Mouse (Mus musculus): ENCODE data around the gene Arhgap6. TPM values are rescaled to one million over a fixed set of nuclear protein-coding genes. Genes with fewer than 3 reads are reported as not detected.

Arhgap6 gene
- 11.1 and 12.1 TPM in 2 replicates for polyA plus RNA-seq (2015; fragmentation: Nextera tagmentation; extraction: Ambion mirVana)

- ATAC-seq = peak; percentile 81
- H3K27me3 ChIP-seq (replicated peaks; ENCODE audit: insufficient read depth, low read length) = no peaks in the 10 kb centered on the region
- H3K4me1 ChIP-seq (ENCODE audit: insufficient read depth, low read depth, low read length) = no peaks in the 10 kb centered on the region
- WGBS = 13% methylated on average over 41 of the region's 48 CpGs
- no peaks in the 10 kb centered on the region for H3K36me3 ChIP-seq (ENCODE audit: insufficient read depth, low read length)
- TF ChIP-seq CTCF (IDR thresholded peaks at IDR 0.05) = peak; percentile 20; the same call in 1 of the 2 replicates
- TF ChIP-seq EP300 (IDR thresholded peaks at IDR 0.05) = no peak
- DNase-seq (ENCODE audit: low spot score) = peak; percentile 52
- H3K27ac ChIP-seq (ENCODE audit: low read length) = no peak within 1 kb of the TSS
- H3K4me3 ChIP-seq (ENCODE audit: low read depth, low read length) = peak within 1 kb of the TSS; percentile 38
- H3K9ac ChIP-seq (replicated peaks; ENCODE audit: low read depth) = no peak within 1 kb of the TSS
- H3K4me2 ChIP-seq (replicated peaks; ENCODE audit: low read depth, low read length) = peak within 1 kb of the TSS; percentile 65
- no peaks in the 10 kb centered on the region for H3K9me3 ChIP-seq (ENCODE audit: low read length)
Observed at GRCm38 (mm10) chrX:168794974-168795858, at the start of gene Arhgap6. Gene Arhgap6 (plus strand): TSS chrX:168795099.

- H3K4me2 ChIP-seq (replicated peaks; ENCODE audit: low read depth, low read length) = no peak overlapping the region
- ATAC-seq (no peak), DNase-seq (ENCODE audit: low spot score) (no peak)
- 38% methylated on average over 2 of the region's 2 CpGs for WGBS
- no peak overlapping the region for H3K27ac ChIP-seq (ENCODE audit: low read length)
- H3K4me1 ChIP-seq (ENCODE audit: insufficient read depth, low read depth, low read length) = no peaks in the 10 kb centered on the region
- no peak overlapping the region for H3K9ac ChIP-seq (replicated peaks; ENCODE audit: low read depth)
- no peak overlapping the region for H3K4me3 ChIP-seq (ENCODE audit: low read depth, low read length)
- no peaks in the 10 kb centered on the region for H3K36me3 ChIP-seq (ENCODE audit: insufficient read depth, low read length)
- no peaks in the 10 kb centered on the region for H3K9me3 ChIP-seq (ENCODE audit: low read length)
- TF ChIP-seq CTCF (IDR thresholded peaks at IDR 0.05) = no peak
- no peak for TF ChIP-seq EP300 (IDR thresholded peaks at IDR 0.05)
- H3K27me3 ChIP-seq (replicated peaks; ENCODE audit: insufficient read depth, low read length) = no peaks in the 10 kb centered on the region
Observed at GRCm38 (mm10) chrX:168747011-168747410, 47.9 kb upstream of the Arhgap6 start.

- Histone ChIP-seq H3K27me3 (replicated peaks; ENCODE audit: insufficient read depth, low read length) (no peaks in the 10 kb centered on the region), H3K9ac (replicated peaks; ENCODE audit: low read depth) (0 out of 2 replicates have a peak overlapping the region, but pooled peaks have one; percentile 16), H3K9me3 (ENCODE audit: low read length) (no peaks in the 10 kb centered on the region), H3K36me3 (ENCODE audit: insufficient read depth, low read length) (no peaks in the 10 kb centered on the region), H3K4me3 (ENCODE audit: low read depth, low read length) (peak overlapping the region; percentile 38), H3K4me2 (replicated peaks; ENCODE audit: low read depth, low read length) (peak overlapping the region; percentile 65), H3K27ac (ENCODE audit: low read length) (no peak overlapping the region), H3K4me1 (ENCODE audit: insufficient read depth, low read depth, low read length) (no peaks in the 10 kb centered on the region)
- 14% methylated on average over 49 of the region's 55 CpGs for whole genome bisulfite sequencing
- DNase-seq (ENCODE audit: low spot score) (peak; percentile 8), ATAC-seq (no peak)
- no peak for TF ChIP-seq EP300 (IDR thresholded peaks at IDR 0.05)
- no peak for TF ChIP-seq CTCF (IDR thresholded peaks at IDR 0.05)
Observed at GRCm38 (mm10) chrX:168795859-168796848, 1.3 kb downstream of the Arhgap6 start.

- H3K27ac ChIP-seq (ENCODE audit: low read length) = no peak overlapping the region
- no peak for TF ChIP-seq CTCF (IDR thresholded peaks at IDR 0.05)
- TF ChIP-seq EP300 (IDR thresholded peaks at IDR 0.05) = no peak
- H3K4me1 ChIP-seq (ENCODE audit: insufficient read depth, low read depth, low read length) = no peaks in the 10 kb centered on the region
- H3K27me3 ChIP-seq (replicated peaks; ENCODE audit: insufficient read depth, low read length) = no peaks in the 10 kb centered on the region
- 74% methylated on average over 2 of the region's 2 CpGs for WGBS
- ATAC-seq = no peak
- H3K9me3 ChIP-seq (ENCODE audit: low read length) = no peaks in the 10 kb centered on the region
- H3K36me3 ChIP-seq (ENCODE audit: insufficient read depth, low read length) = no peaks in the 10 kb centered on the region
- no peak for DNase-seq (ENCODE audit: low spot score)
- H3K4me2 ChIP-seq (replicated peaks; ENCODE audit: low read depth, low read length) = no peak overlapping the region
- no peak overlapping the region for H3K9ac ChIP-seq (replicated peaks; ENCODE audit: low read depth)
- no peak overlapping the region for H3K4me3 ChIP-seq (ENCODE audit: low read depth, low read length)
Observed at GRCm38 (mm10) chrX:168804677-168805076, 9.8 kb downstream of the Arhgap6 start.

DNA sequence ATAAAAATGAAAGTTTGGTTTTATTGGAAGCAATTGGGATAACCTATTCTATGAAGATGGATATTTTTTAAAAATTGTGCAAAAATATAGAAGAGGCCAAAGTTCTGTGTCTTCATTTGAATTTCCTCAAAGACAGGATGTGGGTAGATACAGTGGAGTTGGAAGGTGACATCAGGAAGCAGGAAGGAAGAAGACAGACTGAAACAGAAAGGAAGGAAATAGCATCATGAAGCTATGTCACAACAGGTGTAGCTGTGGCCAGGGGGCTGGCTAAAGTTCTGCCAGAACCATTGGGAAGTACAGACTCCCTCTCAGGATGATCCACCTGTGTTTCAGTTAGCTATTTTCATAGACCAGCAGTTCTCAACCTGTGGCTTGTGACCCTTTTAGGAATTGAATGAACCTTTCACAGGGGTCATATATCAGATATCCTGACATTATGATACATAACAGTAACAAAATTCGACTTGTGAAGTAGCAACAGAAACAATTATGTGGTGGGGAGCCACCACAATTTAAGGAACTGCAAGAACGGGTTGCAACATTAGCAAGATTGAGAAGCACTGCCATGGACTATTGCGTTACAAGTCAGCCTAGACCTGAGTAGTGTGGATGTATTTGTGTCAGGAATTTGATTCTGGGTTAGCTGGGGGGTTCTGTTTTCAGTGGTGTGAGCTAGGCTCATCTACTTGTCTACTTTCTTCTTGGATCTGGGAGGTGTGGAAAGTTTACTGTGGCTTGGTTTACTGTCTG, 15.8 kb downstream of the Arhgap6 start:
- Histone ChIP-seq H3K4me3 (ENCODE audit: low read depth, low read length) (no peak overlapping the region), H3K9me3 (ENCODE audit: low read length) (no peaks in the 10 kb centered on the region), H3K9ac (replicated peaks; ENCODE audit: low read depth) (no peak overlapping the region), H3K4me1 (ENCODE audit: insufficient read depth, low read depth, low read length) (no peaks in the 10 kb centered on the region), H3K4me2 (replicated peaks; ENCODE audit: low read depth, low read length) (no peak overlapping the region), H3K27ac (ENCODE audit: low read length) (no peak overlapping the region), H3K27me3 (replicated peaks; ENCODE audit: insufficient read depth, low read length) (no peaks in the 10 kb centered on the region), H3K36me3 (ENCODE audit: insufficient read depth, low read length) (no peaks in the 10 kb centered on the region)
- no peak for DNase-seq (ENCODE audit: low spot score)
- WGBS = 48% methylated on average over 3 of the region's 3 CpGs
- TF ChIP-seq CTCF (IDR thresholded peaks at IDR 0.05) (no peak), EP300 (IDR thresholded peaks at IDR 0.05) (no peak)
- ATAC-seq = no peak
